Mouse (Mus musculus): ENCODE results near the gene Fgfr2. TPM values are rescaled to one million over a fixed set of nuclear protein-coding genes. Genes with fewer than 3 reads are reported as not detected.

Fgfr2 gene
- polyA plus RNA-seq, 1 experiment from 2014 or later: 133 TPM

DNA sequence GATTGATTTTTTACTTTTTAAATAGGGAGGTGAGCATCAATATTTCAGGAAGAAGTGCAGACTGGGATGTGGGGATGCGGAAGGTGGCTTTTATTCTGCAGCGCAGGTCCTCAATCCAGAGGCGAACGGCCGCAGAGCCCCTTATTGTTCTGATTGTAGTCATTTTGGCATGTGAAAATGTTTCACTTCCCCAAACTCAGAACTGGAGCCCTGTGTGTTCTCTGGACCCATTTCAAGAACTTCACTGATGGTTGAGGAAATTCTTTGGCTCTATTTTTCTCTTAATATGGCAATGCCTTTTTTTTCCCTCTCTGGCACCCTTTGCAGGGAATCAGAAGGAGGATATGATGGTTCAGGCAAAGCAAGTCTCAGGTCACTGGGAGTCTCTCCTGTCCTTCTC, 2154.1 kb downstream of the Fgfr2 start:
- no peak for ATAC-seq (ENCODE audit: low FRiP score, low TSS enrichment)

GRCm38 (mm10) chr7:130968537-130968936, 2154.6 kb downstream of the Fgfr2 start:
- 55% methylated on average over 7 of the region's 7 CpGs for WGBS
- Histone ChIP-seq H3K4me2 (replicated peaks; ENCODE audit: low read depth, low read length) (no peak overlapping the region), H3K4me1 (ENCODE audit: control insufficient read depth, insufficient read depth, low read length) (peaks cover 8% of the 10 kb centered on the region; the same call in 1 of the 2 replicates), H3K4me3 (ENCODE audit: low read length) (no peak overlapping the region), H3K9me3 (ENCODE audit: control insufficient read depth, low read length) (no peaks in the 10 kb centered on the region), H3K27ac (ENCODE audit: low read depth, low read length) (no peak overlapping the region), H3K36me3 (ENCODE audit: control insufficient read depth, insufficient read depth, low read length) (no peaks in the 10 kb centered on the region), H3K9ac (ENCODE audit: low read depth, low read length) (no peak overlapping the region), H3K27me3 (ENCODE audit: control insufficient read depth, insufficient read depth, low read length) (no peaks in the 10 kb centered on the region)
- ATAC-seq (ENCODE audit: low FRiP score, low TSS enrichment): no peak

More for the DNA sequence above, 2154.1 kb downstream of the Fgfr2 start:
- no peaks in the 10 kb centered on the region for H3K9me3 ChIP-seq (ENCODE audit: control insufficient read depth, low read length)
- H3K27ac ChIP-seq (ENCODE audit: low read depth, low read length): no peak overlapping the region
- peaks cover 8% of the 10 kb centered on the region; the same call in 1 of the 2 replicates for H3K4me1 ChIP-seq (ENCODE audit: control insufficient read depth, insufficient read depth, low read length)
- H3K4me2 ChIP-seq (replicated peaks; ENCODE audit: low read depth, low read length): no peak overlapping the region
- no peaks in the 10 kb centered on the region for H3K27me3 ChIP-seq (ENCODE audit: control insufficient read depth, insufficient read depth, low read length)
- H3K36me3 ChIP-seq (ENCODE audit: control insufficient read depth, insufficient read depth, low read length): no peaks in the 10 kb centered on the region
- WGBS: 89% methylated on average over 5 of the region's 5 CpGs
- no peak overlapping the region for H3K4me3 ChIP-seq (ENCODE audit: low read length)
- no peak overlapping the region for H3K9ac ChIP-seq (ENCODE audit: low read depth, low read length)

DNA sequence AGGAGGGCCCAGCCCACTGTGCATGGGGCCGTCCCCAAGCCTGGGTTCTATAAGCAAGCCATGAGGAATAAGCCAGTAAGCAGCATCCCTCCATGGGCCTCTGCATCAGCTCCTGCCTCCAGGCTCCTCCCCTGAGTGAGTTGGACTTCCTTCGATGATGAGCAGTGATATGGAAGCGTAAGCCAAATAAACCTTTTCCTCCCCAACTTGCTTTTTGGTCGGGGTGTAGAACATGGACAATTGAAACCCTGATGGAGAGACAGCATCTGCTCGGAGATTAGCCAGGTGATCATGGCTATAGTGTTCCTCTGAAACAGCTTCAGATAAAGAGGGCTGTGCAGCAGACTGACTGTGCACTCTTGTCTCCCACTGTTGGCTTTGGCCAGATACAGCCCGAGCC, 2155.2 kb downstream of the Fgfr2 start:
- no peak overlapping the region for H3K9ac ChIP-seq (ENCODE audit: low read depth, low read length)
- no peak overlapping the region for H3K27ac ChIP-seq (ENCODE audit: low read depth, low read length)
- peaks cover 8% of the 10 kb centered on the region; the same call in 1 of the 2 replicates for H3K4me1 ChIP-seq (ENCODE audit: control insufficient read depth, insufficient read depth, low read length)
- H3K36me3 ChIP-seq (ENCODE audit: control insufficient read depth, insufficient read depth, low read length): no peaks in the 10 kb centered on the region
- H3K4me2 ChIP-seq (replicated peaks; ENCODE audit: low read depth, low read length): no peak overlapping the region
- H3K27me3 ChIP-seq (ENCODE audit: control insufficient read depth, insufficient read depth, low read length): no peaks in the 10 kb centered on the region
- H3K9me3 ChIP-seq (ENCODE audit: control insufficient read depth, low read length): no peaks in the 10 kb centered on the region
- 92% methylated on average over 6 of the region's 6 CpGs for WGBS
- no peak for ATAC-seq (ENCODE audit: low FRiP score, low TSS enrichment)
- H3K4me3 ChIP-seq (ENCODE audit: low read length): no peak overlapping the region

- Histone ChIP-seq H3K27ac (ENCODE audit: low read depth, low read length) (no peak overlapping the region), H3K36me3 (ENCODE audit: control insufficient read depth, insufficient read depth, low read length) (no peaks in the 10 kb centered on the region), H3K4me3 (ENCODE audit: low read length) (no peak overlapping the region), H3K27me3 (ENCODE audit: control insufficient read depth, insufficient read depth, low read length) (no peaks in the 10 kb centered on the region), H3K9ac (ENCODE audit: low read depth, low read length) (no peak overlapping the region), H3K9me3 (ENCODE audit: control insufficient read depth, low read length) (no peaks in the 10 kb centered on the region), H3K4me2 (replicated peaks; ENCODE audit: low read depth, low read length) (no peak overlapping the region), H3K4me1 (ENCODE audit: control insufficient read depth, insufficient read depth, low read length) (peaks cover 8% of the 10 kb centered on the region; the same call in 1 of the 2 replicates)
- 62% methylated on average over 6 of the region's 6 CpGs for WGBS
- ATAC-seq (ENCODE audit: low FRiP score, low TSS enrichment): no peak
Observed at GRCm38 (mm10) chr7:130966876-130967275, 2156.3 kb downstream of the Fgfr2 start.

- no peak for ATAC-seq (ENCODE audit: low FRiP score, low TSS enrichment)
- Histone ChIP-seq H3K27me3 (ENCODE audit: control insufficient read depth, insufficient read depth, low read length) (no peaks in the 10 kb centered on the region), H3K9me3 (ENCODE audit: control insufficient read depth, low read length) (no peaks in the 10 kb centered on the region), H3K4me2 (replicated peaks; ENCODE audit: low read depth, low read length) (no peak overlapping the region), H3K36me3 (ENCODE audit: control insufficient read depth, insufficient read depth, low read length) (no peaks in the 10 kb centered on the region), H3K9ac (ENCODE audit: low read depth, low read length) (no peak overlapping the region), H3K4me3 (ENCODE audit: low read length) (no peak overlapping the region), H3K27ac (ENCODE audit: low read depth, low read length) (no peak overlapping the region), H3K4me1 (ENCODE audit: control insufficient read depth, insufficient read depth, low read length) (peaks cover 8% of the 10 kb centered on the region; the same call in 1 of the 2 replicates)
- WGBS: 54% methylated on average over 5 of the region's 5 CpGs
Observed at GRCm38 (mm10) chr7:130966451-130966850, 2156.7 kb downstream of the Fgfr2 start.

GRCm38 (mm10) chr7:130965909-130966365, 2157.2 kb downstream of the Fgfr2 start:
- Histone ChIP-seq H3K4me1 (ENCODE audit: control insufficient read depth, insufficient read depth, low read length) (peaks cover 8% of the 10 kb centered on the region; the same call in 1 of the 2 replicates), H3K4me2 (replicated peaks; ENCODE audit: low read depth, low read length) (no peak overlapping the region), H3K27me3 (ENCODE audit: control insufficient read depth, insufficient read depth, low read length) (no peaks in the 10 kb centered on the region), H3K27ac (ENCODE audit: low read depth, low read length) (no peak overlapping the region), H3K36me3 (ENCODE audit: control insufficient read depth, insufficient read depth, low read length) (no peaks in the 10 kb centered on the region), H3K9me3 (ENCODE audit: control insufficient read depth, low read length) (no peaks in the 10 kb centered on the region), H3K9ac (ENCODE audit: low read depth, low read length) (no peak overlapping the region), H3K4me3 (ENCODE audit: low read length) (no peak overlapping the region)
- 68% methylated on average over 4 of the region's 4 CpGs for WGBS
- peak; percentile 21; the same call in 1 of the 2 replicates for ATAC-seq (ENCODE audit: low FRiP score, low TSS enrichment)

DNA sequence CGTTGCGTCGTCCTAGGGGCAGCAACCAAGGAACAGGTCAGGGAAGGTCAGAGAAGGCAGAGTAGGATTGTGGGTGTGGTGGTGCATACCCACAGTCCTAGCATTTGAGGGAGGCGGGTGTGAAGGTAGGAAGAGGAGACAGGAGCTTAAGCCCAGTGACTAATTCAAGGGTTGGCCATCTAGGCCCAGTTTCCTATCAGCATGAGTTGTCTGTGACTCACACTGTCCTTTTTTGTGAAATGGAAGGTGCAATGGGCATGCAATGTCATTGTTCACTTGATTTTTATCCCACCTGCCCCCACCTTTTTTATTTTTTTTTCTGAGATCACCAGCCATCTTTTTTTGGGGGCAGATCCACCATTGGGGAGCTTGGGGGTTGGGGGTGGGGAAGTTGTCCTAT, 2157.8 kb downstream of the Fgfr2 start:
- Histone ChIP-seq H3K4me3 (ENCODE audit: low read length) (no peak overlapping the region), H3K4me2 (replicated peaks; ENCODE audit: low read depth, low read length) (no peak overlapping the region), H3K9ac (ENCODE audit: low read depth, low read length) (no peak overlapping the region), H3K36me3 (ENCODE audit: control insufficient read depth, insufficient read depth, low read length) (no peaks in the 10 kb centered on the region), H3K27ac (ENCODE audit: low read depth, low read length) (no peak overlapping the region), H3K4me1 (ENCODE audit: control insufficient read depth, insufficient read depth, low read length) (peaks cover 8% of the 10 kb centered on the region; the same call in 1 of the 2 replicates), H3K27me3 (ENCODE audit: control insufficient read depth, insufficient read depth, low read length) (no peaks in the 10 kb centered on the region), H3K9me3 (ENCODE audit: control insufficient read depth, low read length) (no peaks in the 10 kb centered on the region)
- WGBS: 89% methylated on average over 4 of the region's 4 CpGs
- no peak for ATAC-seq (ENCODE audit: low FRiP score, low TSS enrichment)

- H3K9ac ChIP-seq (ENCODE audit: low read depth, low read length): no peak overlapping the region
- no peaks in the 10 kb centered on the region for H3K27me3 ChIP-seq (ENCODE audit: control insufficient read depth, insufficient read depth, low read length)
- 37% methylated on average over 5 of the region's 5 CpGs for WGBS
- H3K4me1 ChIP-seq (ENCODE audit: control insufficient read depth, insufficient read depth, low read length): peaks cover 8% of the 10 kb centered on the region; the same call in 1 of the 2 replicates
- no peaks in the 10 kb centered on the region for H3K9me3 ChIP-seq (ENCODE audit: control insufficient read depth, low read length)
- no peak overlapping the region for H3K4me2 ChIP-seq (replicated peaks; ENCODE audit: low read depth, low read length)
- H3K4me3 ChIP-seq (ENCODE audit: low read length): no peak overlapping the region
- H3K27ac ChIP-seq (ENCODE audit: low read depth, low read length): 0 out of 2 replicates have a peak overlapping the region, but pooled peaks have one; percentile 14
- H3K36me3 ChIP-seq (ENCODE audit: control insufficient read depth, insufficient read depth, low read length): no peaks in the 10 kb centered on the region
- ATAC-seq (ENCODE audit: low FRiP score, low TSS enrichment): peak; percentile 76
Observed at GRCm38 (mm10) chr7:130964686-130965085, 2158.5 kb downstream of the Fgfr2 start.

DNA sequence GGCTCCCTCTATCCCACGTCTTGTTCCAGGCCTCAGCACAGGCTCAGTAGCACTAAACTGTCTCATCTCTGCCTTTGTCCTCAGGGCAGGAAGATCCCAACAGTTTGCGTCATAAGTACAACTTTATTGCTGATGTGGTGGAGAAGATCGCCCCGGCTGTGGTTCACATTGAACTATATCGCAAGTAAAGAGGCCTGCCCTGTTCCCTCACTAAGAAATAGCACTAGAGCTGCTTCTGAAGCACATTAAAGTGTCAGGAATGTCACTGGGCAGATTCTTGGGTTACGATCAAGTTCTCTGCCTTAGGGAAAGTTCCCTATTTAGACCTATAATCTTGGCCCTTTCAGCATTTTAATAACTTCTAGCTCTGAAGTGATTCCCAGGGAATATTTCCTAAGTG, 2161.7 kb downstream of the Fgfr2 start:
- peaks cover 8% of the 10 kb centered on the region; the same call in 1 of the 2 replicates for H3K4me1 ChIP-seq (ENCODE audit: control insufficient read depth, insufficient read depth, low read length)
- H3K27ac ChIP-seq (ENCODE audit: low read depth, low read length): no peak overlapping the region
- no peaks in the 10 kb centered on the region for H3K9me3 ChIP-seq (ENCODE audit: control insufficient read depth, low read length)
- no peak overlapping the region for H3K4me2 ChIP-seq (replicated peaks; ENCODE audit: low read depth, low read length)
- no peak overlapping the region for H3K9ac ChIP-seq (ENCODE audit: low read depth, low read length)
- no peak overlapping the region for H3K4me3 ChIP-seq (ENCODE audit: low read length)
- no peak for ATAC-seq (ENCODE audit: low FRiP score, low TSS enrichment)
- H3K36me3 ChIP-seq (ENCODE audit: control insufficient read depth, insufficient read depth, low read length): no peaks in the 10 kb centered on the region
- 71% methylated on average over 6 of the region's 6 CpGs for WGBS
- no peaks in the 10 kb centered on the region for H3K27me3 ChIP-seq (ENCODE audit: control insufficient read depth, insufficient read depth, low read length)

Data from kidney, embryonic 14.5 days (tissue).